Mouse (Mus musculus) myocyte (in vitro differentiated cells): ENCODE results near the gene S1pr5.

ENCODE experiments used
- MAX ChIP-seq: IDR thresholded peaks from one replicate; pipeline ENCODE4 v1.6.1; 2011; ENCODE audit warnings: low read depth, mild to moderate bottlenecking, control low read depth
- USF1 ChIP-seq: IDR thresholded peaks from one replicate; pipeline ENCODE4 v1.6.1; 2011; ENCODE audit warnings: low read depth, mild to moderate bottlenecking, control low read depth, moderate library complexity

- TF ChIP-seq USF1 (no peak), MAX (no peak)
These were observed 15.4 kb downstream of the S1pr5 start for GRCm38 (mm10) chr9:21232867-21233266.
